Mouse (Mus musculus) testis, adult 2 months (tissue): ENCODE results near the gene Ccdc162. TPM values are rescaled to one million over a fixed set of nuclear protein-coding genes. Genes with fewer than 3 reads are reported as not detected.

ENCODE experiments used
- H3K27ac ChIP-seq: fragments of 200-500 bp; 2 replicates; pipeline ENCODE4 v1.5.1; 2012; ENCODE audit warnings: low read depth, low read length; ENCODE audit not compliant: control insufficient read depth, insufficient read depth
- H3K27me3 ChIP-seq: fragments of 200-500 bp; 2 replicates; pipeline ENCODE4 v1.6.1; 2012; ENCODE audit warnings: mild to moderate bottlenecking, low read length, moderate library complexity; ENCODE audit not compliant: control insufficient read depth, insufficient read depth
- H3K36me3 ChIP-seq: fragments of 200-500 bp; 2 replicates; pipeline ENCODE4 v1.6.1; 2012; ENCODE audit warnings: mild to moderate bottlenecking, low read length; ENCODE audit not compliant: control insufficient read depth, insufficient read depth
- H3K4me1 ChIP-seq: fragments of 200-500 bp; 2 replicates; pipeline ENCODE4 v1.6.1; 2012; ENCODE audit warnings: low read length; ENCODE audit not compliant: control insufficient read depth, insufficient read depth
- H3K4me3 ChIP-seq: fragments of 200-500 bp; 2 replicates; pipeline ENCODE4 v1.5.1; 2012; ENCODE audit warnings: low read depth, mild to moderate bottlenecking, low read length, moderate library complexity, mixed read lengths; ENCODE audit not compliant: control insufficient read depth
- CTCF ChIP-seq: fragments of 200-500 bp; IDR thresholded peaks from 2 replicates; pipeline ENCODE4 v1.5.1; 2012; ENCODE audit warnings: low read depth, mild to moderate bottlenecking, inconsistent platforms, low read length, moderate library complexity; ENCODE audit not compliant: control insufficient read depth, insufficient read depth, insufficient replicate concordance
- POLR2A ChIP-seq: fragments of 200-500 bp; IDR thresholded peaks from 2 replicates; pipeline ENCODE4 v1.6.1; 2012; ENCODE audit warnings: low read depth, mild to moderate bottlenecking, inconsistent platforms, low read length, moderate library complexity; ENCODE audit not compliant: control insufficient read depth
- polyA plus RNA-seq: library from polyadenylated mRNA; depleted of rRNA; stranded (reverse); fragments of >200 nt; gene quantifications from 2 replicates; pipeline ENCODE4 v1.2.3, GENCODE M21; 2012

Gene Ccdc162
- polyA plus RNA-seq, 1 experiment = 0.56 TPM

GRCm38 (mm10) chr10:41545224-41545755, 171.1 kb downstream of the Ccdc162 start:
- H3K27me3 ChIP-seq = no peaks in the 10 kb centered on the region
- no peaks in the 10 kb centered on the region for H3K4me1 ChIP-seq
- TF ChIP-seq CTCF (no peak), POLR2A (no peak)
- H3K27ac ChIP-seq = no peak overlapping the region
- H3K4me3 ChIP-seq = no peak overlapping the region
- no peaks in the 10 kb centered on the region for H3K36me3 ChIP-seq

- TF ChIP-seq POLR2A (no peak), CTCF (no peak)
- Histone ChIP-seq H3K4me1 (no peaks in the 10 kb centered on the region), H3K4me3 (no peak overlapping the region), H3K36me3 (no peaks in the 10 kb centered on the region), H3K27ac (no peak overlapping the region), H3K27me3 (no peaks in the 10 kb centered on the region)
Measured at GRCm38 (mm10) chr10:41544481-41545190, 171.8 kb downstream of the Ccdc162 start.

- no peaks in the 10 kb centered on the region for H3K4me1 ChIP-seq
- H3K27me3 ChIP-seq = no peaks in the 10 kb centered on the region
- no peak overlapping the region for H3K4me3 ChIP-seq
- TF ChIP-seq CTCF (no peak), POLR2A (no peak)
- H3K36me3 ChIP-seq = no peaks in the 10 kb centered on the region
- no peak overlapping the region for H3K27ac ChIP-seq
Measured at GRCm38 (mm10) chr10:41543844-41544243, 172.6 kb downstream of the Ccdc162 start.

GRCm38 (mm10) chr10:41543439-41543838, 173.0 kb downstream of the Ccdc162 start:
- H3K27ac ChIP-seq = no peak overlapping the region
- no peak for TF ChIP-seq POLR2A
- TF ChIP-seq CTCF = no peak
- H3K4me3 ChIP-seq = no peak overlapping the region
- H3K4me1 ChIP-seq = no peaks in the 10 kb centered on the region
- no peaks in the 10 kb centered on the region for H3K36me3 ChIP-seq
- no peaks in the 10 kb centered on the region for H3K27me3 ChIP-seq

GRCm38 (mm10) chr10:41542057-41542456, 174.4 kb downstream of the Ccdc162 start:
- Histone ChIP-seq H3K4me1 (no peaks in the 10 kb centered on the region), H3K27ac (no peak overlapping the region), H3K27me3 (no peaks in the 10 kb centered on the region), H3K4me3 (no peak overlapping the region), H3K36me3 (no peaks in the 10 kb centered on the region)
- TF ChIP-seq POLR2A (no peak), CTCF (no peak)

- TF ChIP-seq POLR2A (no peak), CTCF (no peak)
- H3K4me1 ChIP-seq = no peaks in the 10 kb centered on the region
- no peaks in the 10 kb centered on the region for H3K27me3 ChIP-seq
- H3K4me3 ChIP-seq = no peak overlapping the region
- no peaks in the 10 kb centered on the region for H3K36me3 ChIP-seq
- H3K27ac ChIP-seq = no peak overlapping the region
Measured at GRCm38 (mm10) chr10:41538986-41539385, 177.4 kb downstream of the Ccdc162 start.

- Histone ChIP-seq H3K27me3 (no peaks in the 10 kb centered on the region), H3K36me3 (no peaks in the 10 kb centered on the region), H3K4me3 (no peak overlapping the region), H3K4me1 (no peaks in the 10 kb centered on the region), H3K27ac (no peak overlapping the region)
- no peak for TF ChIP-seq POLR2A
- TF ChIP-seq CTCF = no peak
Measured at GRCm38 (mm10) chr10:41537983-41538330, 178.5 kb downstream of the Ccdc162 start.

GRCm38 (mm10) chr10:41537226-41537982, 179.0 kb downstream of the Ccdc162 start:
- H3K27me3 ChIP-seq = no peaks in the 10 kb centered on the region
- H3K4me3 ChIP-seq = no peak overlapping the region
- no peaks in the 10 kb centered on the region for H3K4me1 ChIP-seq
- H3K36me3 ChIP-seq = no peaks in the 10 kb centered on the region
- TF ChIP-seq CTCF = no peak
- no peak overlapping the region for H3K27ac ChIP-seq
